Mouse (Mus musculus) kidney, postnatal 0 days (tissue): ENCODE data around the gene Rrp8. TPM values are rescaled to one million over a fixed set of nuclear protein-coding genes. Genes with fewer than 3 reads are reported as not detected.
"Not testable (repeated sequence)": the region's sequence is repeated elsewhere in the genome, so short reads cannot be mapped to it uniquely, and the experiment has no call there.

Experiments used
- ATAC-seq: fragments of 200-750 bp; cut with Nextera tagmentation; replicated peaks from 2 replicates; pipeline ENCODE4 v1.8.0; 2017; ENCODE audit warnings: low read depth, moderate number of reproducible peaks, moderate TSS enrichment, moderate library complexity; ENCODE audit not compliant: low FRiP score
- DNase-seq: peaks from one replicate; pipeline ENCODE4 v3.0.0-alpha.2; 2016; ENCODE audit warnings: low spot score
- H3K27ac ChIP-seq: fragments of 300-500 bp; sonication (generic); 2 replicates; pipeline ENCODE4 v1.5.1; 2014; ENCODE audit warnings: mild to moderate bottlenecking
- H3K27me3 ChIP-seq: fragments of 300-500 bp; sonication (generic); 2 replicates; pipeline ENCODE4 v1.6.1; 2014; ENCODE audit warnings: low read length, mixed read lengths; ENCODE audit not compliant: insufficient read depth
- H3K36me3 ChIP-seq: fragments of 300-500 bp; sonication (generic); 2 replicates; pipeline ENCODE4 v1.6.1; 2014; ENCODE audit warnings: low read length, mixed read lengths; ENCODE audit not compliant: insufficient read depth
- H3K4me1 ChIP-seq: fragments of 300-500 bp; sonication (generic); replicated peaks from 2 replicates; pipeline ENCODE4 v1.6.1; 2014; ENCODE audit warnings: antibody characterized with exemption, low read length, mixed read lengths; ENCODE audit not compliant: insufficient read depth
- H3K4me2 ChIP-seq: fragments of 300-500 bp; sonication (generic); 2 replicates; pipeline ENCODE4 v1.6.1; 2014; ENCODE audit warnings: mild to moderate bottlenecking, low read length, moderate library complexity, mixed read lengths
- H3K4me3 ChIP-seq: fragments of 300-500 bp; sonication (generic); replicated peaks from 2 replicates; pipeline ENCODE4 v1.5.1; 2014; ENCODE audit warnings: low read depth, low read length
- H3K9ac ChIP-seq: fragments of 300-500 bp; sonication (generic); 2 replicates; pipeline ENCODE4 v1.6.1; 2014; ENCODE audit warnings: low read depth, low read length
- H3K9me3 ChIP-seq: fragments of 300-500 bp; sonication (generic); replicated peaks from 2 replicates; pipeline ENCODE4 v1.6.1; 2016; ENCODE audit warnings: low read length, inconsistent platforms, mixed read lengths
- CTCF ChIP-seq: IDR thresholded peaks from 2 replicates; pipeline ENCODE4 v1.5.1; 2016; ENCODE audit warnings: antibody characterized with exemption, low read depth, mild to moderate bottlenecking, moderate library complexity
- WGBS: fragments of 180-500 bp; shearing (Covaris S2); extraction: QIAGEN DNeasy Blood & Tissue Kit; methylation state at CpG from one replicate; pipeline ENCODE4 v1.1.7; 2014; 5-methylcytosine and 5-hydroxymethylcytosine counted together
- polyA plus RNA-seq: library from polyadenylated mRNA; unstranded; fragments of >200 nt; fragmentation: Nextera tagmentation; extraction: Ambion mirVana; gene quantifications from 2 replicates; pipeline ENCODE4 v1.2.1, GENCODE M21; 2015

Rrp8 gene
- polyA plus RNA-seq, 1 experiment from 2014 or later = 34.4 TPM

DNA sequence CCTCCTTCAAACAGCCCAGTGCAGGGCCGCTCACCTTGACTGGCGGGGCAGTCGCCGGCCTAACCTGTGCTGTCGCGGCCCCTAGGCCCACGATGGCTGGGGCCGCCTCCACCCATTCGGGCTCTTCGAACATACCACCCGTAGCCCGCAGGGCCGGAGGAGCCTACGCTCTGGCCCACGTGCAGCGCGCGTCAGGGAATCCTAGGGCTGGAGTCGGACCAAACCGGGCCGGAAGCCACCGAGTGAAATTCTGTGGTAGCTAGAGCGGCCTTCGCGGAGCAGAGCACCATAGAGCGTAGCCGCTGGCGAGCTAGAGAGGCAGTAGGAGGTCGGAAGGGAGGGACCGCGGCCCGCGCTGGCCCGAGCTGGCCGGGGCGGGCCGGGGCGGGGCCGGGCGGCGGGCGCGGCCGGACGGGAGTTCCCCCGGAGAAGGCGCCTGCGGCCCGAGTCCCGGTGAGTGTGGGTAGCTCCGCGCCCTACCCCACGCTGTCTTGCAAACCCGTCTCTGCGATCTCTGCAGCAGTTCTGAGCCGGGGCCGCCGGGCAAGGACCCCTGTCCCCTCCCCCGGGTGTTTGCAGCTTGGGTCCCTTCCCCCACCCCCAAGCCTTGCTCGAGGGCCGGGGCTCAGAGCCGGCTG is 802 bp downstream of the Rrp8 start, which contains the start of gene Ilk:
Gene Ilk, plus strand, starts transcription at position 329 of the 638 bp plus-strand sequence.
- Histone ChIP-seq H3K27ac (peak within 1 kb of the TSS; percentile 95), H3K36me3 (peaks cover 43% of the 10 kb centered on the region), H3K9me3 (no peaks in the 10 kb centered on the region), H3K9ac (peak within 1 kb of the TSS; percentile 90), H3K4me1 (peaks cover 13% of the 10 kb centered on the region), H3K27me3 (no peaks in the 10 kb centered on the region), H3K4me3 (peak within 1 kb of the TSS; percentile 88), H3K4me2 (peak within 1 kb of the TSS; percentile 76)
- DNase-seq (peak; percentile 97), ATAC-seq (peak; percentile 97)
- no peak for TF ChIP-seq CTCF
- WGBS = under 1% methylated on average over 42 of the region's 62 CpGs

DNA sequence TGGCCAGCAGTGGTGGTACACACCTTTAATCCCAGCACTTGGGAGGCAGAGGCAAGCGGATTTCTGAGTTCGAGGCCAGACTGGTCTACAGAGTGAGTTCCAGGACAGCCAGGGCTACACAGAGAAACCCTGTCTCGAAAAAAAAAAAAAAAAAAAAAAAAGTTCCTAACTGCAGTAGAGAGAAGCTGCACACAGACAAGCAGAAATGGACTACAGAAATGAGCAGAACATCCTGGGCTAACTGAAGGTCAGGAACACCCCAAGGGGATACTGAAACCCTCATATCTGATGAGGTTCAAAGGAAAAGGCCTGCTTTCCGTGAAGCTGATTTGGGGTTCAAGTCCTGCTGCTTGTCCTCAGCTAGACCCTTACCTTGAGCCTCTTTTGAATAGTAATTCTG is 1.7 kb downstream of the Rrp8 start:
- H3K27ac ChIP-seq = peak overlapping the region; percentile 95; the same call in 1 of the 2 replicates
- 41% methylated on average over 4 of the region's 4 CpGs for WGBS
- not testable (repeated sequence) for ATAC-seq

DNA sequence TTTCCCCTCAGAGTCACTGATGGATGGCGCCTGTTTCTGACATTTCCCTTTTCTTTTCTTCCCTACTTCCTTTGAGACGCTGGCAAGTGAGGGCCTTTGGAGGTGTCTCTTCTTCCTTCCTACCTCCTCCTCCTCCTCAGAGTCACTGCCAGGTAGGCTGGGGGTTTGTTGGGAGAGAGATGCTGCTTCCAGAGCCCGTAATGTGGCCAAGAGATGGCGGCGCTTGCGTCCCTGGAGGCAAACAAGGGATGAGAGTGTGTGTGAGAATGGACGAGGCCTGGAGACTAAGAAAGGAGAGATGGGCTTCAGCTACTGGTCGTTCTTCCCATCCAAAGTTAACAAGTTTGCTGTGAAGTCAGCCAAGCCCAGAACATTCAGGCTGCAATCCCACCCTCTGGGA is 2.4 kb downstream of the Rrp8 start:
- 81% methylated on average over 8 of the region's 8 CpGs for WGBS
- TF ChIP-seq CTCF = no peak
- DNase-seq = no peak
- Histone ChIP-seq H3K36me3 (peaks cover 32% of the 10 kb centered on the region), H3K9me3 (no peaks in the 10 kb centered on the region), H3K4me2 (no peak overlapping the region), H3K4me1 (peaks cover 13% of the 10 kb centered on the region), H3K9ac (no peak overlapping the region), H3K27ac (no peak overlapping the region), H3K27me3 (no peaks in the 10 kb centered on the region), H3K4me3 (no peak overlapping the region)
- ATAC-seq = no peak

More for the DNA sequence above, 1.7 kb downstream of the Rrp8 start:
- not testable (repeated sequence) for H3K27me3 ChIP-seq, DNase-seq, H3K9me3 ChIP-seq
- Histone ChIP-seq H3K4me1 (peaks cover 13% of the 10 kb centered on the region), H3K4me3 (peak overlapping the region; percentile 88), H3K36me3 (peaks cover 34% of the 10 kb centered on the region), H3K4me2 (peak overlapping the region; percentile 76), H3K9ac (peak overlapping the region; percentile 90)

GRCm38 (mm10) chr7:105733836-105734235 is 3.3 kb downstream of the Rrp8 start:
- no peak for DNase-seq
- Histone ChIP-seq H3K27ac (no peak overlapping the region), H3K27me3 (no peaks in the 10 kb centered on the region), H3K9ac (no peak overlapping the region), H3K4me1 (peaks cover 12% of the 10 kb centered on the region), H3K36me3 (peaks cover 34% of the 10 kb centered on the region), H3K4me2 (no peak overlapping the region), H3K9me3 (no peaks in the 10 kb centered on the region), H3K4me3 (no peak overlapping the region)
- no peak for ATAC-seq
- 94% methylated on average over 11 of the region's 11 CpGs for WGBS
- no peak for TF ChIP-seq CTCF

DNA sequence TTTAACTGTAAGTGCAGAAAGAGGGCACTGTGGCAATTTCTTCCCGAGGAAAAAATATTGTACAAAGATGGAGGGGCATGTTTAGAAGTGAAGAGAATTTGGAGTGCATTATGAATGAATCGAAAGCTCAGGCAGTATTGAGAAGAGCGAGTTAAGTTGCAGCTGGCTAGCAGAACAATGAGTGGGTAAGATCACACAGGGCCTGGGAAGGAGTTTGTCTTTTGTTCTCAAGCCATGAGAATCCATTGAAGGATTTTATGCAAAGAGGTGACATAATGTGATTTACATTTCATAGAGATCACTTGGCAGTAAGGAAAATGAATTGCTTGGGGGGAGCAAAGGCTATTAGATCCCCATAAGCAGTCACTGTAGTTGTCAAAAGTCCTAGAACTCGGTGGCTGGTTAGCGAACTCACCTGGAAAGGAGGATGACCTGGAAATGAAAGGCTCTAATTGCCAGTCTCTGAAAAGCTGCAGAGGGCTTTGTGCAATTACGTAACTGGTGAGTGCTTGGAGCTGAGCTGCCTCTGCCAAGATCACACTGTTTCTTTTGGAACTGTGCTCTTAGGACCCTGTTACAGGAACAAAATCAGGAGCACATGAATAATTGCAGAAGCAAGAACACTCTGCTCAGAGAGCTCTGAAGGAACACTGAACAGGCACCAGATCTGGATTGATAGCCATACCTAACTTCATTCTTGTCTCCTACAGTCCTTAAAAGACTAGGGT is 8.3 kb downstream of the Rrp8 start:
- H3K27ac ChIP-seq = no peak overlapping the region
- no peak for ATAC-seq
- no peaks in the 10 kb centered on the region for H3K27me3 ChIP-seq
- no peak overlapping the region for H3K4me3 ChIP-seq
- peaks cover 28% of the 10 kb centered on the region for H3K36me3 ChIP-seq
- no peaks in the 10 kb centered on the region for H3K9me3 ChIP-seq
- no peak for TF ChIP-seq CTCF
- H3K9ac ChIP-seq = no peak overlapping the region
- DNase-seq = no peak
- no peak overlapping the region for H3K4me2 ChIP-seq
- WGBS = 76% methylated on average over 6 of the region's 6 CpGs
- H3K4me1 ChIP-seq = no peaks in the 10 kb centered on the region

DNA sequence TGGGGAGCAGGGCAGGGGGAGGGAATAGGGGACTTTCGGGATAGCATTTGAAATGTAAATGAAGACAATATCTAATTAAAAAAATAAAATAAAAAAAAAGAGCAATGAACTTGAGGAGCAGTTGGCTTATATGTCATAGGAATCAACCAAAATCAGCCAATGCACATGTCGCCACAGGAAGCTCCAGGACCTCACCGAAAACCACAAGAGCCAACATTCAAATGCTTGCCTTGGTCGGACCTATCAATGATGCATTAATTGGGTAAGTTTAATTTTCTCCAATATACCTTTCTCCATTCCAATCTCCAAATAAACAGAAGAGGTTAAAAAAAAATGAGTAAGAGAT is 10.2 kb downstream of the Rrp8 start:
- Histone ChIP-seq H3K4me2 (no peak overlapping the region), H3K4me1 (no peaks in the 10 kb centered on the region), H3K27ac (no peak overlapping the region), H3K9me3 (no peaks in the 10 kb centered on the region), H3K4me3 (no peak overlapping the region), H3K27me3 (no peaks in the 10 kb centered on the region), H3K36me3 (0 out of 2 replicates have a peak, but pooled peaks cover 9% of the 10 kb centered on the region), H3K9ac (no peak overlapping the region)
- no peak for ATAC-seq
- DNase-seq = no peak
- WGBS = 96% methylated on average over 4 of the region's 4 CpGs
- TF ChIP-seq CTCF = no peak
